Mouse (Mus musculus): ENCODE results near the gene Slc23a2.
A peak's percentile ranks its signal among the peaks of the same experiment; 100 is the strongest.

Slc23a2 gene

DNA sequence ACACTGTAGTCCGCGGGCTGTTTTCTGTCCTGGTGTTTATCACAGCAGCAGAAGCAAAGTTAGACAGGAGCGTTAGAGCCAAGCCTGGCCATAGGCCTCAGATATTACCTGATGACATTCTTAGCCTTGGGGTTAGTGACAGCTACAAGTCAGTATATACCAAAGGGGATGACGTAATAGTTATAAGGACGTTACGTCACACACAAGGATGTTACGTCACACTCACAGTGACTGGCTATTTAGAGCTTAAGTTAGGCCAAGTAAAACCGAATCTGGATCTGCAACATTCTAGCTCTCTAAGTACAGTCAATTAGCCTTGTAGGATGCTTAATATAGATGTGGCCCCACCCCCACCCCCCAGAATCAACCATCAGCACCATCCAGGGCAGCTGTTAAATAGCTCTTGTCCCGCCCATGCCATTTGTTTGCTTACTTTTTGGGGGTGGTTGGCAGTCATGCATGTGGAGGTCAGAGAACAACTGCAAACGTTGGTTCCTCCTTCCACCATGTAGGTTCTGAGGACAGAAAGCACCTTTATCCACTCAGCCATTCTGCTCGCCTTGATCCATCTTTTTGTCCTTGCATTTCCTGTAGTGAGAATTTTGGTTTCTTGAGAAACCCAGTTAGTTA is 96.7 kb downstream of the Slc23a2 start:
- no peak for DNase-seq (ENCODE audit: low read depth, low spot score)

DNA sequence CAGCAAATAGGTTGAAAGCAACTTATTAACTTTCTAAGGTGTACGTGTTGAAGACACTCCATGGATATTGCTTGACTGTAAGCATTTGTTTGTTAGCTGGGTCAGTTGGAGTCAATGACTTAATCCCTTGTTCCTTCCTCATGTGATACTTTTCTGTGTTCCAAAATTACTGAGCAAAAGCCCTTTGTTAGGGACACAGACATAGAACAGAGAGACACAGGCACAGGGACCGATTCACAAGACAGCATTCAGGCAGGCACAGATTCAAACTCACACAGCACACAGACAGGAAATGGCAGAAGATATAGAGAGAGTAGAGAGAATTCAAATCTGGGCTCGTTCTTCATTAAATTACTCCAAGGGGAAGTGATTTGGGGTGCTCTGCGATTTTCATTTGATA is 97.5 kb downstream of the Slc23a2 start:
- peak; percentile 89 for DNase-seq (ENCODE audit: low read depth, low spot score)

DNA sequence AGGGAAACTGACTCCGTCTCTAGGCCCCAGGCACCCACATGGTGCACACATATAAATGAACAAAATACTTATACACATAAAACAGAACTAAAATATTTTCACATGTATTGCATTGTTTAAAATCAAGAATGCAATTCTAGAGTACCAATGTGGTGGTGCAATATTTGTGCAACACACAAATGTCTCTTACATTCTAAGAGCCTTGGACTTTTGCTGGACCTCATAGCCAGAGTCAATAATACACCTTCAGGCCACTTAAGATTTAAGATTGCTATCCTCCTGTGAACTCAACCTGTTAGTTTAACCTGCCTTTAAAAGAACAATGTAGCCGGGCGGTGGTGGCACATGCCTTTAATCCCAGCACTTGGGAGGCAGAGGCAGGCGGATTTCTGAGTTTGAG is 98.2 kb downstream of the Slc23a2 start:
- no peak for DNase-seq (ENCODE audit: low read depth, low spot score)

DNA sequence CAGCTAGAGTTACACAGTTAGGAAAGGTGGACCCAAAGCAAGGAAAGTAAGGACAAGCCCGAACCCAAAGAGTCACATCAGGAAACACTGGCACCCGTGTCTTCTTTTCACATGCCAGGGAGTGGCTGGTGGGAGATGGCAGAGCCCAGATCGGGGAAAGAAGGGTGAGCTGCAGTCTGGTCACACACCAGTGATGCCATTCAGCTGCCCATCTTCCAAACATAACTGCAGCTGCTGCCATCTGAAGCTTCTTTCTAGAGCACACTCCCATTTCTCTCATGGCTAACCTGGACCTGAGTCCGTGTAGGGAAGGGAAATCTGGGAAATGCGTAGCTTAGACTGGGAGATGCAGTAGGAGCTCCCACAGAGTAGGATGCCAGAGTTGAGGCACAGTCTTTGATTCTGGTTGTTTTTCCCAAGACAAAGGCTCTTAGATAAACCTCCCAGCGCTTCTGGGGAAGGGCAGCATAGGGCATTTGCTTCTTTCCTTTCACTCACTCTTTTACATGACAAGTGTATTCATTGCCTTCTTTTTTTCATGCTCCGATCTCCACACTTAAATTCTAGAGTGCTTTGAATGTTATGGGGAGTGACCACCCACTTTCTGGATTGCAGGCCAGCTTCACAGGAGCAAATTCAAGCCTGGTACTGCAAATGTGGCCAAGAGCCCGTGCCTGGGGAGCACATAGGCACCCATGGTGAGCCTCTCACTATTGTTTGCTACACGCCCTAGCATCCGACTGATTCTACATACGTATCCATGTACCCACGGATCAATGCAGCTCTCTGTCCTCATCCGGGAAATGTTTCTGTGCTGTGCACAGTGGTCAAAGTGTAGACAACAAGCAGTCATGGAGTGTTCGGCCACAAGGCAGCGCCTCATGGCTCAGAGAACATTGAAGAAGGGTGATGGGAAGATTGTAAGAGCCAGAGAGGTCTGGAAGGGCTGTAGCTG is 100.3 kb downstream of the Slc23a2 start:
- peak; percentile 71 for DNase-seq (ENCODE audit: low read depth, low spot score)

DNA sequence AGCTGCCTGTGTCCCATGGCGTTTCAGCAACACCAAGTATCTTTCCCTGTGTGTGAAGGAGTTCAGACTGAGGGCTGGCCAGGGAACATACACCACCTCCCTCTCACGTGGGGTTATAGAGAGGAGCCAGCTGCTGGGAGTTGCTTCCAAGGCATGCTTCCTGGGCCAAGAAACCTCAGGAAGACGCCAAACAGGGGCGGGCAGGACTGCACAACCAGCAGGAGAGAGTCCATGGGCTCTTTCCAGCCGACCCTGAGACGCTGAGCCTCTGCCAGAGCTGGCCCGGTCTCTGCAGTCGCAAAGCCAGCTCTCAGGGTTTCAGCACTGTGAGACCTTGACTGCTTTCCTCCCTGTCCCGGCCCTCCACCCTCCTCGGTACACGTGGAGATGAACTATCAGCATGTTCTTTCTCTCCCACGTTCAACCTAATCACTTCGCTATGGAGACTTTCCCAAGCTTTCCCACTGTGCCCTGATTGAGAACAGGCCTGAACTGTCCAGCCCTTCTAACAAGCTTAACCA is 101.7 kb downstream of the Slc23a2 start:
- DNase-seq (ENCODE audit: low read depth, low spot score) = peak; percentile 68

DNA sequence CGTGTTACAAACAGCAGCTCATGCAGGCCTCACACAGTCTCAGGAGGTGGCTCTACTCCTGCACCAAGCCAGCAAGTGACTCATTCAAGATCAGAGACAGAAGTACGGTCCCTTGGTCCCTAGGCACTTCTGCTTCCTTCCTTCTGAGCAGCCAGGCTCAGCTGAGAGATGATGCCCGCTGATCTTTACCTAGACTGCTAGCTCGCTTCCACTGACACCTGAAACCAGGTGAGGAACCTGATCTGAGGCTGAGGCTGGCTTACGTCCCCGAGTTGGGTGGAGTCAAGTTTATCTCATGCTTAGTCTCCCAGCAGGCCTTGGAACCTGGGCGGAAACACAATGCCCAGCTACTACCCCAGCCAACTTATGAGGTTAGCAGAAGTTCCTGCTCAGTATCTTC is 105.0 kb downstream of the Slc23a2 start:
- DNase-seq (ENCODE audit: low read depth, low spot score) = peak; percentile 36

DNA sequence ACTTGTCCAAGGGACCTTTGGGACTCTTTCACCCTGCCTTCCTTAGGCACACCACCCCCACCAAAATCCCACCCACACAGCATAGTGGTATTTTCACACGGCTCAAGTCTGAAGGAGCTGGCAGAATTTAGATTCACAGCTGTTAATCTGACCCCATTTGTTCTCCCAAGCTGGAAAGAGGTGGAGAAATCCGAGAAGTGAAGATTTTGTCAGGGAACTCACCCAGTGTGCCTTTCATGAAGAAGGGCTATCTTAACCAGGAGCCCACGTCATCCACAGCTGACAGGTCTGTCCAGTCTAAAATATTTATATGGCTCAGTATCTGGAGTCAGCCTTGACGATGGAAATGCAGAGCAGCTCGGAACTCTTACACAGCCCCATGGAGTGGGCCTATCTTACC is 108.6 kb downstream of the Slc23a2 start:
- no peak for DNase-seq (ENCODE audit: low read depth, low spot score)

DNA sequence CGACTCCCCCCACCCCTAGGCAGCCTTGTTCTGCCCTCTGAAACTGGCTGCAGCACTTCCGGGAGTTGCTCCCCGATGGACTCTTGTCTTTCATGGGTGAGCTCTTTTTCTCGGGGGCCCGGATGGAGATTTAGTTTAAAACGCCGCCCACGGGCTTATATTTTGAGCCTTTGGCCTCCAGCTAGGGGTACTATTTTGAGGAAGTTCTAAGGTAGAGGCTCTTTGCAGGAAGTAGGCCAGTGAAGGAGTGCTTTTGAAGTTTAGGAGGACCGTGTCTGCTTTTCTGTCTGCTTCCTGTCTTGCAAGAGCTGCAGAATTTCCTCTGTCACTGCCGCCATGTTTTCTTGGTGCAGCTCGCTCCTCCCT is 109.5 kb downstream of the Slc23a2 start:
- DNase-seq (ENCODE audit: low read depth, low spot score) = no peak

DNA sequence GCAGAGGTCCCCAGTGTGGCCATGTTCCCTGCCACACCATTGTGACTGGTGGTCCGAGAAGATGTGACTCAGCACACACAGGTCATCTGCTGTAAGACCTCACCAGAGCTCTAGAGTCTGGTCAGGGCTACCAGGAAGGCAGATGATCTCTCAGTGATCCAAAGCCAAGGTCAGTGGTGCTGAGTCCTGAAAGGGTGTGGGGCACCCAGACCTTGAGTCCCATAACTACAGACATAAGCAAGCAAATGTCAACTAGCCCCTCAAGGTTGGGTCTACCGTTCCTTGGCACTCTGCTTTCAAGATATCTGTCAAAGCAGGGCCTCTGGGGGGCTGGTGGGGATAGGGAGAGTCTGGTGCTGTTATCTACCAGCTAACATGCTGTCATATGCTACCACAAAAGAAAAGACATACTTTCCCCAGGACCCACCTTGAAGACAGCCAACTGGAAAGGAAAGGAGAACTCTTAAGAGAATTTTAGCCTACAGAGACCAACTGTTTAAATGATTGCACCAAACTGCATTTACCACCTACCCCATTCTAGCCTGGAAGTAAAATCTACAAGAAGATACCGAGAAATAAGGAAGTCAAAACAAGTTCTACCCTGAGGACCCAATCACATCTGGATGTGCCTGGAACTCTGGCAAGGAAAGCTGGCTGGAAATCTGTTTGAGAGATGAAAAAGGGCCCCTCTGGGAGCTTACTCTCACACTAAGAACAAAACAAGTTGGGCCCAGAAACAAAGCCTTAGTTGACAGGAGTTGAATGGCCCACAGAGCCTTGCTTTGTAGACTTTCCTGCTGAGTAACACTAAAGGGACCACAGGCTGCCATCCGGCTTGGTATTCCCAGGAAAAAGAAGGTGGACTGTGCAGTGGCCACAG is 110.1 kb downstream of the Slc23a2 start:
- no peak for DNase-seq (ENCODE audit: low read depth, low spot score)

DNA sequence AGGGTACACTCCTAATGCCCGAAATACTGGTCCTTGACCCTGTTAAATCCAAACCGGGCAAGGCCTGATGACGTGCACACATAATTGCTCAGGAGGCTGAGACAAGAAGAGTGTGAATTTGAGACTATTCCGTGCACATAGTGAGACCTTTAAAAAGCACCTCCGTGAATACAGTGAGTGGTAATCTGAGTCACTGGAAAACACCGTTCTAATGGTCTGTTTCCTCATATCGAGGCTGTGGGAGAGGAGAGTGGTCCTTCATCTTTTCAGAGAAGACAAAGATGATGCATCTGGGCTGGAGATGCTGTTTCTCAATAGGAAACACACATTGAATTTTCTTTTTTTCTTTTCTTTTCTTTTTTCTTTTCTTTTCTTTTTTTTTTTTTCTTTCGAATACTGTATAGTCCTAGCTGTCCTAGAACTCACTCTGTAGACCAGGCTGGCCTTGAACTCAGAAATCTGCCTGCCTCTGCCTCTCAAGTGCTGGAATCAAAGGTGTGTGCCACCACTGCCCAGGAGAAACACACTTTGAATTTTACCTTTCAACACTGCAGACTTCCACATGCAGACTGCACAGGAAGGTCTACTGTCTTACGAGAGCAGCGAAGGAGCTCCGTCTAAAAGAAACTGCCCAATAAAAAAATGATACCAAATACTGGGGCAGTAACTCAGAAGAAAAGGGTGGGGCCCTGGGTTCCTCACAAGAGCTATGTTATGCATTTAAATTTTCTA is 113.4 kb downstream of the Slc23a2 start:
- no peak for DNase-seq (ENCODE audit: low read depth, low spot score)

DNA sequence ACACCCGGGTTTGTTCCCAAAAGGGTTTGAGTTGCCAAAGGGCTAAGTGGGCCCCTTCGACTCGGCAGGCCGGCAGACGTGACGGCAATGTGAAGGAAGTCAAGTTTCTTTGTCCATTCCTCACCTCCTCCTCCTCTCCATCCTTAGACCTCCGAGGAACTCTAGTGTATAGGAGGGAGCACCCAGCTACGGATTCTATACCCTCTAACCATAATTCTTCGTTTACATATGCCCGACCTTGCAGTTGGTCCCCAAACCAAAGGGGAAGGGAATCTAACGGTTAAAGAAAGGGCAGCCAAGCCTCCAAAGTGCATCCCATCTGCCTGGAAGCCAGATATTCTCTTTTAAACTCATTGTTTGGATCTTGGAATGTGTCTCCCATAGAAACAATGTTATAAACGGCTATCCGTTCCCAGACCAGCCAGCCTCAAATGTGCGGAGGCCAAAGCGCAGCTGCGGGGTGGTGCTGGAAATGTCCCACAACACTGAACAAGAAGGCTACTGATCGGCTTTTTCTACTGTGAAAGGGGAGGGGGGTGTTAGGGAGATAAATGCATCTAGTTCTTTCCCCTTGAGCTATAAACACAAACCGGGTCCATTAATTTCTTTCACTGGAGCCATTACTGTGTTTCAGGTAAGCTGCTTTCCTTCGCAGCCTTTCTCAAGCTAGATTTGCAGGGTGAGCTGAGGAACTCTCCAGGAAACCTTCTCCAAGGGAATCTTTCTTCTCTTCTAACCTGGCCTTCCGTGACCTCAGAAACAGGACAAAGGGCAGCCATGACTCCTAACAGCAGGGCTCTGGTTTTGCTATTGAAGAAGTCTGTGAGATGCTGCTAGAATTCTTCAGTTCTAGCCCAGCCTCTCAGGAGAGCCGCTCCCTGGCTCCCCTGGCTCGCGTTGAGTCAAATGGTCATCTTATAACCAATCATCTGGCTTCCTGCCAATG is 114.2 kb downstream of the Slc23a2 start:
- peak; percentile 89 for DNase-seq (ENCODE audit: low read depth, low spot score)

DNA sequence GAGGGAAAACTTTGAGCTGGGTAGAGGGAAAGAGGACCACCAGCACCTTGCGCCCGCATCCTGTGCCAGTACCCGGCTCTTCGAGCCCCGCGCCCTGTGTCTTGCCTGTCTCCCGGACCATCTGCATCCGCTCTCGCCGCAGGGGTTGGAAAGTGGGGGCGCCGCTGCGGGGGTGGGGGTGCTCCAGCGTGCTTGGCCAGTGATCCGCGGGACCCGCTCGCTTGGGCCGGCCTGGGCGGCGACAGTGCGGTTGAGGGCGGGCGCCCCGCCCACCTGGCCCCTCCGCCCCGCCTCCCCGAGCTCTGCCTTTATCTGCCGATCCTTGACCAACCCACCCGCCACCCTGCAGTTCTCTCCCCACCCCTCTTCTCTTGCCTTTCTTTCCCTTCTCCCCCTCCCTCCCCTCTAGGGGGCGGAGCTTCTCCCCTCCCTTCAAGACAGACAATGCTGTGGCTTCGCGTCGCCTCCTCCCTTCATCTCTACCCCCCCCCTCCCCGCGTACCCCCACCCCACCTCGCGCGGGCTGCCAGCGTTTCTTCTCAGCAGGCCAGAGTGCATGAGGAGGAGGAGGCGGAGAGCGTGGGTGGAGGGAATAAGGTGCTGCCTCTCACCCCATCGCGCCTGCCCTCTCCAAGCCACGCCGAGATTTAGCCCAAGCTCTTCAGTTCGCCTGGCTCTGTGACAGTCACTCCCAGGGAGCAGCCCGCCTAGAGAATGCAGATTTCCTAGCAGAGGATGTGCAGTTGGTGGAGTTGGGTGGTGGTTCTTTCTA is 115.1 kb downstream of the Slc23a2 start, which contains the start of gene Rassf2:
Gene Rassf2 (minus strand): TSS at position 613 of the 772 bp plus-strand sequence.
- DNase-seq (ENCODE audit: low read depth, low spot score) = peak; percentile 95

DNA sequence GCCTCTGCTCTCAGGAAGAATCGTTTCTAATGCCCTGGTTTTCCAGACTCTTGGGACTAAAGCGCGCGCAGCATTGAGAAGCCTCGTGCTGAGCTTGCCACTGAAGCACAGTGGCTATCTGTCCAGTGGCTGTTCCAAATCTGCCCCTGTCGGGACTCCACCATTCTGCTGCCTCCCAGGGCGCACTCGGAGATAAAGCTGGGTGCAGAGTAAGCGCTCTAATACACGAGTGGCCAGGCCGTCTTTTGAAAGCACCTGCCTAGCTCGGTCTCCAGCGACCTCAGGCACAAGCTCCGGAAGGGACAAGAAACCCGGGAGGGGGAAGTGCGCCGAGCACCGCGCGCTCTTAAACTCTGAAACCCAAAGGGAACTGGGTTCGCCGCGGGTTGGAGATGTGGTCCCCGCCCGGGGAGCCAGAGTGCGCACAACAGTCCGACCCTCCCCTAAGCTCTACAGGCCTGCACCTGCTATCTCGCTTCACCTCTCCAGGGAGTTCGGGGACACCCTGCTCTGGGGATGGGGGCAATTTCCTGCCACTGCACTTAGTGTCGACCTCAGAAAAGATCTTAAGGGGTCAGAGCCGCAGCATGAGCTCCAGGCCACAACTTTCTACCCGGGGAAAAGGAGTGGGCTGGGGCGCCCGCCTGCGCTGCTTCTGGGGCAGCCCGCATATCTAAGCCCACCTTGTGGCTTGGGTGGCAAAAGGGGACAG is 115.9 kb downstream of the Slc23a2 start:
- peak; percentile 36 for DNase-seq (ENCODE audit: low read depth, low spot score)

DNA sequence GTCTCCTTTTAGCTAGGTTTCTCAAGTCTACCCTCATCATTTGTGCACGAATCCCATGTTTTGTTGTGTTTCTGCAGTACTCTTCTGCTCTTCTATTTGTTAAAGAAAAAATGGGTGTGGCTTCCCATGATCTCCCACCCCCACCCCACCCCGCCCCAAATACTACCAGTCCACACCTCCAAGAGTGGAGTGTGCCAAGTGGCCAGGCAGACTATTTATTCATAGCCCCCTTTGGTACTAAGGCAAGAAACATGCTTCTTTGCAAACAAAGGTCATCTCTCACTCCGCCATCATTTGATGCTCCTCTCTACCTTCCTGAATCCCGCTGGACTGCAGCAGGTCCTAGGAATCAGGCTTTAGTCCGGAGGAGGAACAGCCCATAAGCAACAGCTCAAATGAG is 116.8 kb downstream of the Slc23a2 start:
- DNase-seq (ENCODE audit: low read depth, low spot score) = no peak

DNA sequence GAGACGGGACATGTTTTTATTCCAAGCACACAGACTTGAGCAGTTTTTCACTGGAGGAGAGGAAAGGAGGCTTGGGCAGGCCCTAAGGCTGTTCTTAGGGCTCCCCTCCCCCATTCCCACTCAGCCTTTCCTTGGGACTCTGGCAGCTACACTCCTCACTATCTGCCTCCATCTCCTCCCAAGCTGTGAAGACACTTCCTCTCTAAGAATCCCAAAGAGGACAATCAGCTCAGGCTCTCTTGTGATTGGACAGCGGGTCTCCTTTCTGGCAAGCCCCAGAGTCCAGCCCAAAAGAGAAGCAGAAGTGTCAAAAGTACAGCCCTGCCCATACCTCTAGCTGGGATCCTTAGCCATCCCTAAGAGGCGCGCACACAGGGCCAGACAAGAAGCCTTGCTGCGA is 117.5 kb downstream of the Slc23a2 start:
- DNase-seq (ENCODE audit: low read depth, low spot score) = peak; percentile 38

DNA sequence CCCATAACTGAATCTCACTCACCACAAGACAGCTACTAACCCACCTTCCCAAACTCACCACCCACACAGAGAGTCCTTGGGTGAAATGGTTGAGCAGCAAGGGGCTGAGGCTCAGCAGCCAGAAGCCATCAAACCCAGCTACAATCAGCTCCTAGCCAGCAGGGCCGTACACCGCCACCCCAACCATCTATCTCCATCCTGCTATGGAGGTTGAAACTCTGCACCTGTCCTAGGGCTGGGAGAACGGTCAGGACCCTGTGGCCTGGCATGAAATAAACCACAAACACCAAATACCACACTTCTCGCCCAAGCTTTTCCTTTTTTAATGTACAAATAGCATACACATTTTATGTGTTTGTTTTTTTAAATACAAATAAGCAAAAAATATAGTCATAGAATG is 120.9 kb downstream of the Slc23a2 start:
- no peak for DNase-seq (ENCODE audit: low read depth, low spot score)

DNA sequence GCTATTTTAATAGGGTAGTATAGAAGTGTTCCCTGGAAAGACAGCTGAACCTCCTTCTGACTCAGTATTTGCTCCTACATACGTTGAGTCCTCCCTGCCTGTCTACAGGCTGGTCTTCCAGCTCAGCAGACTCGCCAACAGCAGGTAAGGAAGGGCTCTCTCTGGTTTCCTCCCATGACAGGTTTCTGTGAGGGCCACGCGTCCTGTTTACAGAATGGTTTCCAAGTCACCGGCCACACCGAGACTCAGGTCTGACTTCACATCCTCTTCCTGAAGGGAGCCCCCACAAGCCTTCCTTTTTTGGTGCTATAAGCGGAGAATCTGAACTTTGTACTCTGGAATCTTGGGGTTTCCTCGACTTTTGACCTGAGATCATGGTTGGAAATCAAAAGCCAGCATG is 122.3 kb downstream of the Slc23a2 start:
- no peak for DNase-seq (ENCODE audit: low read depth, low spot score)

DNA sequence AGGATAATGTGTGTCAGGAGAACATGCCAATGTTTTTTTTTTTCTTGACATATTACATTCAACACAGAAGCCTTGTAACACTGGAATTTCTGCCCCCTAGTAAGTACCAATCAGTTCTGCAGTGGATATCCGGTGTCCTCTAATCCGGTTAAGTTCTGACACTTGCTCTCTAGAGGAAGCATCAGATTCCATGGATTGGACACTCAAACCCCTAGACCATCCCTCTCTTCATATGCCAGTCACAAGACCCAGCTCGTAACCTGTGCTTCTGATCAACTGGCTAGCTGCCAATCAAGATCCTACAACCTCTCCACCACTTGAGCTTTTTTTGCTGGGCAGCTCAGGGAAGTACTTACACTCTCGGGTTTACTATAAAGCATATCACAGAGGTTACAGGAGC is 123.3 kb downstream of the Slc23a2 start:
- DNase-seq (ENCODE audit: low read depth, low spot score) = no peak
